Mouse (Mus musculus) testis, adult 2 months (tissue): ENCODE measurements at regions not wholly inside any gene's neighbourhood (a gene's known extent, or its start where the extent isn't known, plus 50 kb on each side); places are given as distances from the start of the nearest gene placed in this dataset.

ENCODE experiments used
- CTCF ChIP-seq: fragments of 200-500 bp; IDR thresholded peaks from 2 replicates; pipeline ENCODE4 v1.5.1; 2012; ENCODE audit warnings: low read depth, mild to moderate bottlenecking, inconsistent platforms, low read length, moderate library complexity; ENCODE audit not compliant: control insufficient read depth, insufficient read depth, insufficient replicate concordance
- POLR2A ChIP-seq: fragments of 200-500 bp; IDR thresholded peaks from 2 replicates; pipeline ENCODE4 v1.6.1; 2012; ENCODE audit warnings: low read depth, mild to moderate bottlenecking, inconsistent platforms, low read length, moderate library complexity; ENCODE audit not compliant: control insufficient read depth

- no peak for TF ChIP-seq CTCF
- TF ChIP-seq POLR2A, result no peak
Observed at GRCm38 (mm10) chr10:17332986-17333385, 390.0 kb upstream of the Cited2 start.
